Mouse (Mus musculus): ENCODE measurements around the gene Gng5. TPM values are rescaled to one million over a fixed set of nuclear protein-coding genes. Genes with fewer than 3 reads are reported as not detected.

Gng5 gene
- total and polyA plus RNA-seq, 3 experiments: 287 to 352 (median 299) TPM

GRCm38 (mm10) chr3:146554816-146555215 is 55.2 kb downstream of the Gng5 start:
- no peak for ATAC-seq (ENCODE audit: extremely low read depth, insufficient number of reproducible peaks, low FRiP score, poor library complexity, severe bottlenecking)
- Histone ChIP-seq H3K36me3 (replicated peaks) (no peaks in the 10 kb centered on the region), H3K27me3 (ENCODE audit: insufficient read depth, low read length) (peaks cover 21% of the 10 kb centered on the region), H3K4me1 (ENCODE audit: insufficient read depth, low read depth, low read length) (no peaks in the 10 kb centered on the region), H3K4me3 (ENCODE audit: low read depth, low read length) (no peak overlapping the region), H3K9me3 (replicated peaks) (no peaks in the 10 kb centered on the region)
- DNase-seq (ENCODE audit: low spot score): no peak
- TF ChIP-seq GATA1 (IDR thresholded peaks at IDR 0.05; ENCODE audit: borderline replicate concordance, low read length) (no peak), GATA2 (IDR thresholded peaks at IDR 0.05; ENCODE audit: borderline replicate concordance, low read depth, low read length) (no peak), POLR2AphosphoS5 (IDR thresholded peaks at IDR 0.05; ENCODE audit: insufficient replicate concordance, low read depth, low read length) (no peak)

Other genes starting within 250 kb of the Gng5 start
- 64.0 and 74.2 TPM in 2 replicates for gene Ssx2ip, start 95.2 kb upstream of the Gng5 start, total RNA-seq (2014; fragmentation: Nextera tagmentation)
- gene Ssx2ip, start 95.2 kb upstream of the Gng5 start, total RNA-seq (2017): 53.4 and 58.6 TPM in 2 replicates
- gene Ssx2ip, start 95.2 kb upstream of the Gng5 start, polyA plus RNA-seq (2012): 12.8 and 13.7 TPM in 2 replicates
- gene Ctbs, start 50.0 kb upstream of the Gng5 start, total RNA-seq (2014; fragmentation: Nextera tagmentation): 27.6 and 40.9 TPM in 2 replicates
- gene Ctbs, start 50.0 kb upstream of the Gng5 start, total RNA-seq (2017): 14.7 and 16.7 TPM in 2 replicates
- 20.5 and 27.5 TPM in 2 replicates for gene Ctbs, start 50.0 kb upstream of the Gng5 start, polyA plus RNA-seq (2012)
- 14.9 and 19.7 TPM in 2 replicates for gene Spata1, start 54 bp upstream of the Gng5 start, total RNA-seq (2014; fragmentation: Nextera tagmentation)
- 11.6 and 20.4 TPM in 2 replicates for gene Spata1, start 54 bp upstream of the Gng5 start, total RNA-seq (2017)
- gene Spata1, start 54 bp upstream of the Gng5 start, polyA plus RNA-seq (2012): 1.3 and 1.6 TPM in 2 replicates
- 95.6 and 103 TPM in 2 replicates for gene Rpf1, start 21.6 kb downstream of the Gng5 start, total RNA-seq (2014; fragmentation: Nextera tagmentation)
- gene Rpf1, start 21.6 kb downstream of the Gng5 start, total RNA-seq (2017): 99.9 and 111 TPM in 2 replicates
- 26.9 and 27.2 TPM in 2 replicates for gene Rpf1, start 21.6 kb downstream of the Gng5 start, polyA plus RNA-seq (2012)
- gene Uox, start 70.6 kb downstream of the Gng5 start, total RNA-seq (2014; fragmentation: Nextera tagmentation): not detected in 2 replicates
- 0.22 TPM in 1 of 2 replicates, not detected in the other for gene Uox, start 70.6 kb downstream of the Gng5 start, total RNA-seq (2017)
- gene Uox, start 70.6 kb downstream of the Gng5 start, polyA plus RNA-seq (2012): not detected in 2 replicates
- gene Dnase2b, start 115.8 kb downstream of the Gng5 start, total RNA-seq (2014; fragmentation: Nextera tagmentation): not detected in 2 replicates
- gene Dnase2b, start 115.8 kb downstream of the Gng5 start, total RNA-seq (2017): 1.4 and 1.6 TPM in 2 replicates
- not detected in 2 replicates for gene Dnase2b, start 115.8 kb downstream of the Gng5 start, polyA plus RNA-seq (2012)
- not detected in 2 replicates for gene 4930503B20Rik, start 151.5 kb downstream of the Gng5 start, total RNA-seq (2014; fragmentation: Nextera tagmentation)
- 0.44 and 0.52 TPM in 2 replicates for gene 4930503B20Rik, start 151.5 kb downstream of the Gng5 start, total RNA-seq (2017)
- gene 4930503B20Rik, start 151.5 kb downstream of the Gng5 start, polyA plus RNA-seq (2012): not detected in 2 replicates
- not detected in 2 replicates for gene Samd13, start 185.8 kb downstream of the Gng5 start, total RNA-seq (2014; fragmentation: Nextera tagmentation)
- 1.8 and 2.1 TPM in 2 replicates for gene Samd13, start 185.8 kb downstream of the Gng5 start, total RNA-seq (2017)
- 0.09 and 0.10 TPM in 2 replicates for gene Samd13, start 185.8 kb downstream of the Gng5 start, polyA plus RNA-seq (2012)

Data from G1E (cell line).